Mouse (Mus musculus) heart, adult 2 months (tissue): Measurements from ENCODE around the gene Aqp3.

Experiments used
- CTCF ChIP-seq: fragments of 200-600 bp; IDR thresholded peaks from 2 replicates; pipeline ENCODE4 v1.8.1; 2022; ENCODE audit warnings: antibody characterized with exemption, mild to moderate bottlenecking, moderate library complexity
- POLR2A ChIP-seq: fragments of 200-500 bp; IDR thresholded peaks from 2 replicates; pipeline ENCODE4 v1.6.1; 2011; ENCODE audit warnings: mild to moderate bottlenecking, low read depth, low read length, control low read depth; ENCODE audit not compliant: insufficient read depth

DNA sequence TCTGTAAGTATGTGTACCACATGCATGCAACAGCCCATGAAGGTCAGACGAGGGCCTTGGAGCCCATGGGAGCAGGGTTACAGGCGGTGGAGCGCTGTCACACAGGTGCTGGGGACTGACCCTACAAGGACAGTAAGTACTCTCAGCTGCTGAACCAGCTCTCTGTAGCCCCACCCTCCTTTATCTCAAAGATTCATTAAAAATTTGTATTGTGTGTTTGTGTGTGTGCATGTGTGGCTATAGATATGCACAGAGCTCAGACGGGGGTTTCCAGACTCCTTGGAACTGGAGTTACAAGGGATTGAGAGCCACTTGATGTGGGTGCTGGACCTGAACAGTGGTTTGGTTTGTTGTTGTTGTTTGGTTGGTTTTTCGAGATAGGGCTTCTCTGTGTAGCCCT, 16.2 kb downstream of the Aqp3 start:
- TF ChIP-seq CTCF (no peak), POLR2A (no peak)
